Mouse (Mus musculus): ENCODE data around the gene Gm26566. TPM values are rescaled to one million over a fixed set of nuclear protein-coding genes. Genes with fewer than 3 reads are reported as not detected.
A peak's percentile ranks its signal among the peaks of the same experiment; 100 is the strongest.

Gm26566 gene
- polyA plus RNA-seq, 1 experiment from 2014 or later: 1.4 TPM

DNA sequence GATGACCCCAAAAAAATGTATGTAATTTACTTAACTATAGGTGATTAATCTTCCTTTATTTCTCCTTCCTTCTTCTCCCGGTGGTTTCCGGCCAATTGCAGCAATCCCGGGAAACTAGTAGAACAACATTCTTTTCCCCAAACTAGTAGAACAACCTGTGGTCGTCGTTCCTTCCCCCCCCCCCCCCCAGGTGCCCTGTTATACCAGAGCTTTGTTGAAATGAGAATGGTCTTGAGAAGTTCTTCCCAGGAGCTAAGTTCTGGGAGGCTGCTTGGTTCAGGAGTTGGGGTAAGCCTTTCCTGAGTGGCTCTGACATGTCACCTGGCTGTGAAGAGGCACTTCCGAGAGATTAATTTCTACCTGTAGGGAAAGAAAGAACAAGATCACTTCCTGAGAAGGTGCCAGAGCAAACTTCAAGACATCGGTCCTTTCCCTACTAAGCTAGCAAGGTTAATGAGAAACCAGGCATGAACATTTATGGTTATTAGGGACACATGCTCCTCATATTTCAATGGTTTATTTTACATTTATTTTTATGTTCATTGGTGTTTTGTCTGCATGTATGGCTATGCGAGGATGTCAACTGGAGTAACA is 2.0 kb downstream of the Gm26566 start:
- Histone ChIP-seq H3K27me3 (ENCODE audit: control insufficient read depth, insufficient read depth, low read length) (no peaks in the 10 kb centered on the region), H3K9ac (ENCODE audit: low read length) (no peak overlapping the region), H3K9me3 (ENCODE audit: control insufficient read depth, low read length) (no peaks in the 10 kb centered on the region), H3K27ac (ENCODE audit: low read depth, low read length) (no peak overlapping the region), H3K4me3 (ENCODE audit: low read depth, low read length) (no peak overlapping the region), H3K4me1 (ENCODE audit: control insufficient read depth, insufficient read depth, low read length) (peaks cover 19% of the 10 kb centered on the region), H3K36me3 (ENCODE audit: control insufficient read depth, insufficient read depth, low read length) (0 out of 2 replicates have a peak, but pooled peaks cover 3% of the 10 kb centered on the region), H3K4me2 (no peak overlapping the region)
- 68% methylated on average over 8 of the region's 8 CpGs for WGBS
- DNase-seq (ENCODE audit: low spot score, missing footprints) (no peak), ATAC-seq (ENCODE audit: low FRiP score) (no peak)

DNA sequence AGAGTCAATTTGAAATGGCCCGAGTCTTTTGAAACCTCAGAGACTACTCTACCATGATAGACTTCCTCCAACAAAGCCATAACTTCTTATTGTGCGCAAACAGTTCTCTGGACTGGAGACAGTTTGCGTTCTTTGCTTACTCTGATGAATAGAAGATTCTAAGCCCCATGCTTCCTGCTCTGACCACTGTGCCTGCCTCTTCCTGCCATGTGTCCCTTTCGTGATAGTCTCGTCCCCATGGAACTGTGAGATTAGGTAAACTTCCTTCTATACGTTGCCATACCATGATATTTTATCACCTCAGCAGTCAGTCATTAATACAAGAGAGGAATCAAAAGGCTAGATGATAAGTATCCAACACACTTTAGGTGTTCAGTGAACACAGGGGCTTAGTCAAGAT is 5.1 kb downstream of the Gm26566 start:
- Histone ChIP-seq H3K4me3 (ENCODE audit: low read depth, low read length) (no peak overlapping the region), H3K4me2 (no peak overlapping the region), H3K27me3 (ENCODE audit: control insufficient read depth, insufficient read depth, low read length) (no peaks in the 10 kb centered on the region), H3K36me3 (ENCODE audit: control insufficient read depth, insufficient read depth, low read length) (no peaks in the 10 kb centered on the region), H3K27ac (ENCODE audit: low read depth, low read length) (no peak overlapping the region), H3K4me1 (ENCODE audit: control insufficient read depth, insufficient read depth, low read length) (no peaks in the 10 kb centered on the region), H3K9me3 (ENCODE audit: control insufficient read depth, low read length) (no peaks in the 10 kb centered on the region), H3K9ac (ENCODE audit: low read length) (no peak overlapping the region)
- DNase-seq (ENCODE audit: low spot score, missing footprints): no peak
- 86% methylated on average over 6 of the region's 6 CpGs for WGBS
- no peak for ATAC-seq (ENCODE audit: low FRiP score)

- 3% methylated on average over 1 of the region's 1 CpGs for WGBS
- Histone ChIP-seq H3K9ac (ENCODE audit: low read length) (no peak overlapping the region), H3K4me2 (no peak overlapping the region), H3K4me1 (ENCODE audit: control insufficient read depth, insufficient read depth, low read length) (no peaks in the 10 kb centered on the region), H3K27ac (ENCODE audit: low read depth, low read length) (no peak overlapping the region), H3K9me3 (ENCODE audit: control insufficient read depth, low read length) (no peaks in the 10 kb centered on the region), H3K36me3 (ENCODE audit: control insufficient read depth, insufficient read depth, low read length) (no peaks in the 10 kb centered on the region), H3K4me3 (ENCODE audit: low read depth, low read length) (no peak overlapping the region), H3K27me3 (ENCODE audit: control insufficient read depth, insufficient read depth, low read length) (no peaks in the 10 kb centered on the region)
- no peak for ATAC-seq (ENCODE audit: low FRiP score)
- DNase-seq (ENCODE audit: low spot score, missing footprints): no peak
These were observed 5.7 kb downstream of the Gm26566 start for GRCm38 (mm10) chr4:88727324-88727723.

- H3K4me3 ChIP-seq (ENCODE audit: low read depth, low read length): no peak overlapping the region
- H3K36me3 ChIP-seq (ENCODE audit: control insufficient read depth, insufficient read depth, low read length): no peaks in the 10 kb centered on the region
- no peaks in the 10 kb centered on the region for H3K9me3 ChIP-seq (ENCODE audit: control insufficient read depth, low read length)
- ATAC-seq (ENCODE audit: low FRiP score) (peak; percentile 74), DNase-seq (ENCODE audit: low spot score, missing footprints) (peak; percentile 96)
- WGBS: 4% methylated on average over 2 of the region's 2 CpGs
- H3K4me2 ChIP-seq: no peak overlapping the region
- no peaks in the 10 kb centered on the region for H3K4me1 ChIP-seq (ENCODE audit: control insufficient read depth, insufficient read depth, low read length)
- H3K27me3 ChIP-seq (ENCODE audit: control insufficient read depth, insufficient read depth, low read length): no peaks in the 10 kb centered on the region
- H3K9ac ChIP-seq (ENCODE audit: low read length): no peak overlapping the region
- no peak overlapping the region for H3K27ac ChIP-seq (ENCODE audit: low read depth, low read length)
These were observed 16.9 kb downstream of the Gm26566 start for GRCm38 (mm10) chr4:88738480-88738879.

DNA sequence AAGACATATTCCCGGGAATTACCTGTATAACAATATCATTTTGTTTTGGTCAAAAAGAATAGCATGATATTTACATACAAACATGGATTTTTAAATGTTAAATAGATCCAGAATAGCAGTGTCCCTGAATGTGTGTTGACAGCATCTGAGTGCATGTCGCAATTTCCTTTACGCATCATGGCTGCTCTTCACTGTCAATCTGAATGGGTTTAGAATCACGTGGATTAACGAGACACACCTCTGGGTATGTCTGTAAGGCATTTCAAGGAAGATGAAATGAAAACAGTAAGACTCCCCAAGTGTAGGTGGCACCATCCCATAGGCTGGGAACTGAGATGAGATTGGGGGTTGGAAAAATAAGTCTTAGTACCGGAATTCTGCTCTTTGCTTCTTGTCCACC is 17.4 kb downstream of the Gm26566 start:
- no peaks in the 10 kb centered on the region for H3K36me3 ChIP-seq (ENCODE audit: control insufficient read depth, insufficient read depth, low read length)
- H3K9me3 ChIP-seq (ENCODE audit: control insufficient read depth, low read length): no peaks in the 10 kb centered on the region
- no peak overlapping the region for H3K9ac ChIP-seq (ENCODE audit: low read length)
- peak; percentile 54 for DNase-seq (ENCODE audit: low spot score, missing footprints)
- H3K27ac ChIP-seq (ENCODE audit: low read depth, low read length): no peak overlapping the region
- ATAC-seq (ENCODE audit: low FRiP score): no peak
- no peak overlapping the region for H3K4me2 ChIP-seq
- no peaks in the 10 kb centered on the region for H3K4me1 ChIP-seq (ENCODE audit: control insufficient read depth, insufficient read depth, low read length)
- no peak overlapping the region for H3K4me3 ChIP-seq (ENCODE audit: low read depth, low read length)
- no peaks in the 10 kb centered on the region for H3K27me3 ChIP-seq (ENCODE audit: control insufficient read depth, insufficient read depth, low read length)
- WGBS: 92% methylated on average over 6 of the region's 6 CpGs

- WGBS: 93% methylated on average over 4 of the region's 4 CpGs
These were observed 19.8 kb downstream of the Gm26566 start for GRCm38 (mm10) chr4:88741426-88741825.

DNA sequence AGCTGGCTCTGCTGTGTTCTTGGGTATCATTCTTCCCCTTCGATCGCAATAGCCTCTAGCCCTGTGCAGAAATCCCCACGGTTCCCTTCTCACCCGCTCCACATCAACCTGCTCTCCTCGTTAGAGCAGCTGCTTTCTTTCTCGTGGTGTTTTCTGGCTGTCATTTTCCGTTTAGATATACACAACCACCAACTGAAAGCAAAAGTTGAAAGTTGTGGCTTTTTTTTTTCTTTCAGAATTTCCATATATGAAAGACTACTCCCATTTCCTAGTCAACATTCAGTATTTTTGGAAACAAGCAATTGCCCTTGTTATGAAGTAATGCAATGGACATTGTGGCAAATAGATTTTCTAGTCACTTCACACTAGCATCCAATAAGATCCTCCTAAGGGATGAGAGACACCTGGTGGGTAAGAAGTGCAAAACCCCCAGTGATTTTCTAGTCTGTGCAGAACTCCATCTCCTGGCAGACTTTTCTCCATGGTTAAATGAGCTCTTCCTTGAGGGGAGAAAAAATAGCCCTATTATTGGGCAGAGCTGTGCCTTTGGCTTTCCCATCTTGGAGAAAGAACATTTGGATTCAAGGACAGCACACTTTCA is 21.3 kb downstream of the Gm26566 start:
- Histone ChIP-seq H3K4me2 (no peak overlapping the region), H3K9ac (ENCODE audit: low read length) (no peak overlapping the region), H3K9me3 (ENCODE audit: control insufficient read depth, low read length) (no peaks in the 10 kb centered on the region), H3K36me3 (ENCODE audit: control insufficient read depth, insufficient read depth, low read length) (no peaks in the 10 kb centered on the region), H3K27me3 (ENCODE audit: control insufficient read depth, insufficient read depth, low read length) (no peaks in the 10 kb centered on the region), H3K4me1 (ENCODE audit: control insufficient read depth, insufficient read depth, low read length) (no peaks in the 10 kb centered on the region; the same call in 1 of the 2 replicates), H3K27ac (ENCODE audit: low read depth, low read length) (no peak overlapping the region), H3K4me3 (ENCODE audit: low read depth, low read length) (no peak overlapping the region)
- WGBS: 89% methylated on average over 7 of the region's 7 CpGs
- ATAC-seq (ENCODE audit: low FRiP score) (no peak), DNase-seq (ENCODE audit: low spot score, missing footprints) (no peak)

More at GRCm38 (mm10) chr4:88741426-88741825, 19.8 kb downstream of the Gm26566 start:
- H3K4me3 ChIP-seq (ENCODE audit: low read depth, low read length): no peak overlapping the region
- H3K27me3 ChIP-seq (ENCODE audit: control insufficient read depth, insufficient read depth, low read length): no peaks in the 10 kb centered on the region
- H3K4me2 ChIP-seq: no peak overlapping the region
- H3K9ac ChIP-seq (ENCODE audit: low read length): no peak overlapping the region
- no peak overlapping the region for H3K27ac ChIP-seq (ENCODE audit: low read depth, low read length)
- no peaks in the 10 kb centered on the region; the same call in 1 of the 2 replicates for H3K4me1 ChIP-seq (ENCODE audit: control insufficient read depth, insufficient read depth, low read length)
- no peaks in the 10 kb centered on the region for H3K9me3 ChIP-seq (ENCODE audit: control insufficient read depth, low read length)
- DNase-seq (ENCODE audit: low spot score, missing footprints): peak; percentile 68
- no peaks in the 10 kb centered on the region for H3K36me3 ChIP-seq (ENCODE audit: control insufficient read depth, insufficient read depth, low read length)
- ATAC-seq (ENCODE audit: low FRiP score): no peak

DNA sequence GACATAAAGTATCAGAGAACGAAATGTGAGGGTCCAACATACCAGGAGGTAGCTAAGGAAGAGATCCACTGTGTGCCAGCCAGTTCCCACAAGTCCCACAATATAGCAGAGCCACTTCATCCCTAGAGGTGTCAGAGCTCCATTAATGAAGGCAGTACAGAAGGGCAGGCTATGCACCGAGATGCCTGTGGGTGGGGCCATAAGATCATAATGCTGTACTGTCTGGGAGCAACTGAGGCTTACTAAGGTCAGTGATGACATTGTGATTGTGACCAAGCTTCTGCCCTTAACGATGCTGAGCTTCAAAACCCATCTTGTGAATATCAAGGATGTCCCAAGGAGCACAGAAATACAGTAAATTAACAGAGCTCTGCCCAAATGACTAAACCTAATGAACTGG is 22.6 kb downstream of the Gm26566 start:
- Histone ChIP-seq H3K27ac (ENCODE audit: low read depth, low read length) (no peak overlapping the region), H3K27me3 (ENCODE audit: control insufficient read depth, insufficient read depth, low read length) (no peaks in the 10 kb centered on the region), H3K9ac (ENCODE audit: low read length) (no peak overlapping the region), H3K4me1 (ENCODE audit: control insufficient read depth, insufficient read depth, low read length) (no peaks in the 10 kb centered on the region; the same call in 1 of the 2 replicates), H3K36me3 (ENCODE audit: control insufficient read depth, insufficient read depth, low read length) (no peaks in the 10 kb centered on the region), H3K9me3 (ENCODE audit: control insufficient read depth, low read length) (no peaks in the 10 kb centered on the region), H3K4me3 (ENCODE audit: low read depth, low read length) (no peak overlapping the region), H3K4me2 (no peak overlapping the region)
- DNase-seq (ENCODE audit: low spot score, missing footprints): peak; percentile 44
- WGBS: 84% methylated on average over 3 of the region's 3 CpGs
- no peak for ATAC-seq (ENCODE audit: low FRiP score)

- Histone ChIP-seq H3K9me3 (ENCODE audit: control insufficient read depth, low read length) (no peaks in the 10 kb centered on the region), H3K4me3 (ENCODE audit: low read depth, low read length) (no peak overlapping the region), H3K4me1 (ENCODE audit: control insufficient read depth, insufficient read depth, low read length) (no peaks in the 10 kb centered on the region; the same call in 1 of the 2 replicates), H3K9ac (ENCODE audit: low read length) (no peak overlapping the region), H3K36me3 (ENCODE audit: control insufficient read depth, insufficient read depth, low read length) (no peaks in the 10 kb centered on the region), H3K27ac (ENCODE audit: low read depth, low read length) (no peak overlapping the region), H3K4me2 (no peak overlapping the region), H3K27me3 (ENCODE audit: control insufficient read depth, insufficient read depth, low read length) (no peaks in the 10 kb centered on the region)
- 80% methylated on average over 6 of the region's 6 CpGs for WGBS
- ATAC-seq (ENCODE audit: low FRiP score) (no peak), DNase-seq (ENCODE audit: low spot score, missing footprints) (peak; percentile 75)
These were observed 28.3 kb downstream of the Gm26566 start for GRCm38 (mm10) chr4:88749926-88750325.
